Mouse (Mus musculus) cerebellum, adult 2 months (tissue): ENCODE results near the gene Cyp2t4.

Experiments
- CTCF ChIP-seq: fragments of 200-500 bp; IDR thresholded peaks from 2 replicates; pipeline ENCODE4 v1.5.1; 2011; ENCODE audit warnings: low read depth, mild to moderate bottlenecking, control low read depth, low read length, moderate library complexity, borderline replicate concordance; ENCODE audit not compliant: insufficient read depth
- POLR2A ChIP-seq: fragments of 200-500 bp; IDR thresholded peaks from 2 replicates; pipeline ENCODE4 v1.6.1; 2011; ENCODE audit warnings: low read length, control low read depth, borderline replicate concordance; ENCODE audit not compliant: insufficient read depth

GRCm38 (mm10) chr7:27159256-27159655 is 5.7 kb downstream of the Cyp2t4 start:
- TF ChIP-seq CTCF (no peak), POLR2A (no peak)
